Mouse (Mus musculus) embryonic facial prominence, embryonic 13.5 days (tissue): ENCODE measurements around the gene Slc5a10. TPM values are rescaled to one million over a fixed set of nuclear protein-coding genes. Genes with fewer than 3 reads are reported as not detected.

Source experiments
- ATAC-seq: fragments of 200-750 bp; cut with Nextera tagmentation; 2 replicates; pipeline ENCODE4 v1.8.0; 2017; ENCODE audit warnings: low read depth; ENCODE audit not compliant: insufficient number of reproducible peaks, insufficient read depth, low FRiP score, low TSS enrichment
- H3K27ac ChIP-seq: fragments of 300-500 bp; sonication (generic); 2 replicates; pipeline ENCODE4 v1.5.1; 2015; ENCODE audit warnings: moderate library complexity, mild to moderate bottlenecking, inconsistent platforms
- H3K27me3 ChIP-seq: fragments of 300-500 bp; sonication (generic); 2 replicates; pipeline ENCODE4 v1.6.1; 2015; ENCODE audit warnings: mild to moderate bottlenecking, inconsistent platforms
- H3K36me3 ChIP-seq: fragments of 300-500 bp; sonication (generic); 2 replicates; pipeline ENCODE4 v1.6.1; 2015; ENCODE audit warnings: mild to moderate bottlenecking, inconsistent platforms
- H3K4me1 ChIP-seq: fragments of 300-500 bp; sonication (generic); 2 replicates; pipeline ENCODE4 v1.6.1; 2015; ENCODE audit warnings: inconsistent platforms
- H3K4me2 ChIP-seq: fragments of 300-500 bp; sonication (generic); 2 replicates; pipeline ENCODE4 v1.6.1; 2015; ENCODE audit warnings: moderate library complexity, mild to moderate bottlenecking, inconsistent platforms
- H3K4me3 ChIP-seq: fragments of 300-500 bp; sonication (generic); 2 replicates; pipeline ENCODE4 v1.5.1; 2015; ENCODE audit warnings: mild to moderate bottlenecking, inconsistent platforms
- H3K9ac ChIP-seq: fragments of 300-500 bp; sonication (generic); 2 replicates; pipeline ENCODE4 v1.6.1; 2015; ENCODE audit warnings: mild to moderate bottlenecking, inconsistent platforms
- H3K9me3 ChIP-seq: fragments of 300-500 bp; sonication (generic); 2 replicates; pipeline ENCODE4 v1.6.1; 2016; ENCODE audit warnings: inconsistent platforms
- WGBS: fragments of 180-500 bp; shearing (Covaris S2); methylation state at CpG from one replicate; pipeline ENCODE4 v1.1.7; 2015; ENCODE audit warnings: mixed read lengths; 5-methylcytosine and 5-hydroxymethylcytosine counted together
- polyA plus RNA-seq: library from polyadenylated mRNA; unstranded; fragments of >200 nt; fragmentation: Nextera tagmentation; extraction: Ambion mirVana; gene quantifications from 2 replicates; pipeline ENCODE4 v1.2.1, GENCODE M21; 2015

Slc5a10 gene
- polyA plus RNA-seq, 1 experiment from 2014 or later, result not detected

DNA sequence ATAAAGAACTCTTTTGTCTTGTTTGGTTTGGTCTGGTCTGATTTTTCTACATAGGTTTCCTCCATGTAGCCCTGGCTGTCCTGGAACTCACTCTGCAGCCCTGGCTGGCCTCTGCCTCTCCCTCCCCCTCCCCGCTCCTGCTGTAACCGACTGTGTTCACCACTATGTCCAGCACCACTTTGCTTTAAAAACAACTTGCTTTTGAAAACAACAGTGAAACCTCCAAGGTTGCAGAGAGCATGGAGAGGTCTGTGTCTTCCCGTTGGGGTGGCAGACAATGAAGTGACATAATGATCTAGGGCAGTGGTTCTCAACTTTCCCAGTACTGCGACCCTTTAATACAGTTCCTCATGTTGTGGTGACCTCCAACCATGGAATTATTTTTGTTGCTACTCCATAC is 65.0 kb downstream of the Slc5a10 start:
- Histone ChIP-seq H3K4me1 (0 out of 2 replicates have a peak, but pooled peaks cover 12% of the 10 kb centered on the region), H3K27ac (no peak overlapping the region), H3K4me2 (no peak overlapping the region), H3K4me3 (no peak overlapping the region), H3K9ac (no peak overlapping the region), H3K27me3 (no peaks in the 10 kb centered on the region), H3K9me3 (no peaks in the 10 kb centered on the region), H3K36me3 (no peaks in the 10 kb centered on the region)
- no peak for ATAC-seq
- 61% methylated on average over 4 of the region's 4 CpGs for WGBS

DNA sequence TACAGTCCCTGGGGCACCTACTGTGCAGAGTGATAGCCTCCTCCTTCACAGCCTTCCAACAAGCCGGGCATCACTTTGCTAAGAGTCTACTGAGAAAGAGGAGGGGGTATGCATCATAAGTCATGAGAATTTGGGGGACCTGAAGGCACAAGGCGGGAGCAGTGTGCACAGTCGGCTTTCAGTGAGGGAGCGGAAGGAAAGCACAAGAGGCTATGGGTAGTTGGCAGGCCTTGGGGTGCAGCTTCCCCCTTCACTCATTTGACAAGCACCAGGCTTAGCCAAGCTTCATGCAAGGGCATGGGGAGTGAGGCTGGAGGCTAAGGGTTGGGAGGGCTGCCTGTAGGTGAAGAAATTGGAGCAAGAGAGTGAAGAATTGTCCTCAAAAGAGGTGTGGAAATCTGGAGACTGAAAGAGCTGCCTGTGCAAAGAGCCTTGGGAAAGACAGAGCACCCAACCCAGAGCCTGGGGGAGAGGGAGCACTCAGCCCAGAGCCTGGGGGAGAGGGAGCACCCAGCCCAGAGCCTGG is 65.8 kb downstream of the Slc5a10 start:
- H3K36me3 ChIP-seq, result no peaks in the 10 kb centered on the region
- H3K4me3 ChIP-seq, result no peak overlapping the region
- H3K27ac ChIP-seq, result no peak overlapping the region
- H3K4me2 ChIP-seq, result no peak overlapping the region
- no peaks in the 10 kb centered on the region for H3K9me3 ChIP-seq
- 0 out of 2 replicates have a peak, but pooled peaks cover 12% of the 10 kb centered on the region for H3K4me1 ChIP-seq
- no peak overlapping the region for H3K9ac ChIP-seq
- no peaks in the 10 kb centered on the region for H3K27me3 ChIP-seq
- WGBS, result 79% methylated on average over 4 of the region's 4 CpGs
- ATAC-seq, result no peak

DNA sequence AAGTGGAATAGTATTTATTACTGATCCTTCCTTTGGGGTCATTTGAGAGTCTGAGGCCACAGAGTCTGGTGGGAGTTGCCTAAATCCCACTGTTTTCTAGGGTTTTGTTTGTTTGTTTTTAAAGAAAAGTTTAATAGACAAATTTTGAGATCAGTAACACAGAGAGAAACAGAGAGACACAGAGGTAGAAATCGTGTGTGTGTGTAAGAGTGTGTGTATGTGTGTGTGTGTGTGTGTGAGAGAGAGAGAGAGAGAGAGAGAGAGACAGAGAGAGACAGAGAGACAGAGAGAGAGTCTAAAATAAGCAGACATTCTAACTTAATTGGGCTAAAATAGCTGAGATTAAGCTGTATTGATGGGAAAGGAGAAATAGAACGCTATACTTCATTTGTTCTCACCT is 67.1 kb downstream of the Slc5a10 start:
- Histone ChIP-seq H3K36me3 (no peaks in the 10 kb centered on the region), H3K9me3 (no peaks in the 10 kb centered on the region), H3K4me2 (no peak overlapping the region), H3K27me3 (no peaks in the 10 kb centered on the region), H3K9ac (no peak overlapping the region), H3K27ac (no peak overlapping the region), H3K4me3 (no peak overlapping the region), H3K4me1 (0 out of 2 replicates have a peak, but pooled peaks cover 3% of the 10 kb centered on the region)
- ATAC-seq, result no peak
- WGBS, result 72% methylated on average over 2 of the region's 2 CpGs

DNA sequence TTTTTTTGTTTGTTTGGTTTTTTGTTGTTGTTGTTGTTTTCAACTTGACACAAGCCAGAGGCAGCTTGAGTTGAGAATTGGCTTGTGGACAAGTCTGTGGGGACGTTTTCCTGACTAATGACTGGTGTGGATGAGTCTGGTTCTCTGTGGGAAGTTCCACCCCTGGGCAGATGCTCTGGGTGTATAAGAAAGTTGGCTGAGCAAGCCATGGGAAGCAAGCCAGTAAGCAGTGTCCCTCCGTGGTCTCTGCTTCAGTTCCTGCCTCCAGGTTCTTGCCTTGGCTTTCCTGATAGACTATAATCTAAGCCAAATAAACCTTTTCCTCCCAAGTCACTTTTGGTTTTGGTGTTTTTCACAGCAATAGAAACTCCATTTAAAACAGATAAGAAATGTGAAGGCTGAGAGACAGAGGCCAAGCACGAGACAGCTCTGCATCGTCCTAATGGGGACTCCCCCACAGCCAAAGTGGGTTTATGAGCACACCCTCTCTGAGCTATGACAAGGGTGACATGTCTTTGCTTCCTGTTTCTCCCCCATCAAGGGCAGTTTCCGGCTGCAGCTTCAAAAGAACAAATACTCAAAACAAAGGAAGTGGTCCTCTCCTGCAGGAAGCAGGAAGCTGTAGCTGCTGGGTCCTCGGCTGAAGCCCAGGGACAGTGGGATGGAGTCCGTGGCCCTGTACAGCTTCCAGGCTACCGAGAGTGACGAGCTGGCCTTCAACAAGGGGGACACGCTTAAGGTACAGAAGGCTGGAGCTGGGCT is 67.8 kb downstream of the Slc5a10 start, which contains the start of gene Grap:
TSS of gene Grap (plus strand) at position 580 of the 762 bp plus-strand sequence.
- H3K27me3 ChIP-seq, result no peaks in the 10 kb centered on the region
- no peak within 1 kb of the TSS for H3K4me3 ChIP-seq
- H3K4me1 ChIP-seq, result 0 out of 2 replicates have a peak, but pooled peaks cover 3% of the 10 kb centered on the region
- no peak within 1 kb of the TSS for H3K4me2 ChIP-seq
- H3K9me3 ChIP-seq, result no peaks in the 10 kb centered on the region
- H3K9ac ChIP-seq, result no peak within 1 kb of the TSS
- no peak within 1 kb of the TSS for H3K27ac ChIP-seq
- H3K36me3 ChIP-seq, result no peaks in the 10 kb centered on the region
- WGBS, result 66% methylated on average over 10 of the region's 10 CpGs
- ATAC-seq, result no peak

DNA sequence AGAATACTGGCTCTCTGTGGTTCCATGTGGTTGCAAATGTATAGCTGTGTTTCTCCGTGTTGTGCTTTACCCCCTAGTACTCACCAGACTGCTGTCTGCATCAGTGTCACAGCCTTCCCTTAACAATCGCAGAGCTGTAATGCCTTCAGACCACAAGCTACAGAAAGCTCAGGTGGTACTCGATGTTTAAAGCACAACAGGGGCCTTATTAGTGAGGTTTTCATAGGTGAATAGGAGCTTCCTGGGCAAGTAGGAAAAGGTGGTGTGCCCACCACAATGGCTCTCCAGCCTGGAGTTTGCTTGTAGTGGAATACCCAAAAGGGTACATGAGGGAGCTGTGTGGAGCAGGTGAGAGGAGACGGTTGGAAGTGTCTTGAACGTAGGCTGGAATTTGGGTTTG is 68.4 kb downstream of the Slc5a10 start:
- no peaks in the 10 kb centered on the region for H3K36me3 ChIP-seq
- WGBS, result 87% methylated on average over 5 of the region's 5 CpGs
- H3K9ac ChIP-seq, result no peak overlapping the region
- no peak overlapping the region for H3K4me3 ChIP-seq
- H3K4me2 ChIP-seq, result no peak overlapping the region
- H3K4me1 ChIP-seq, result 0 out of 2 replicates have a peak, but pooled peaks cover 3% of the 10 kb centered on the region
- no peak for ATAC-seq
- H3K27me3 ChIP-seq, result no peaks in the 10 kb centered on the region
- H3K27ac ChIP-seq, result no peak overlapping the region
- no peaks in the 10 kb centered on the region for H3K9me3 ChIP-seq

DNA sequence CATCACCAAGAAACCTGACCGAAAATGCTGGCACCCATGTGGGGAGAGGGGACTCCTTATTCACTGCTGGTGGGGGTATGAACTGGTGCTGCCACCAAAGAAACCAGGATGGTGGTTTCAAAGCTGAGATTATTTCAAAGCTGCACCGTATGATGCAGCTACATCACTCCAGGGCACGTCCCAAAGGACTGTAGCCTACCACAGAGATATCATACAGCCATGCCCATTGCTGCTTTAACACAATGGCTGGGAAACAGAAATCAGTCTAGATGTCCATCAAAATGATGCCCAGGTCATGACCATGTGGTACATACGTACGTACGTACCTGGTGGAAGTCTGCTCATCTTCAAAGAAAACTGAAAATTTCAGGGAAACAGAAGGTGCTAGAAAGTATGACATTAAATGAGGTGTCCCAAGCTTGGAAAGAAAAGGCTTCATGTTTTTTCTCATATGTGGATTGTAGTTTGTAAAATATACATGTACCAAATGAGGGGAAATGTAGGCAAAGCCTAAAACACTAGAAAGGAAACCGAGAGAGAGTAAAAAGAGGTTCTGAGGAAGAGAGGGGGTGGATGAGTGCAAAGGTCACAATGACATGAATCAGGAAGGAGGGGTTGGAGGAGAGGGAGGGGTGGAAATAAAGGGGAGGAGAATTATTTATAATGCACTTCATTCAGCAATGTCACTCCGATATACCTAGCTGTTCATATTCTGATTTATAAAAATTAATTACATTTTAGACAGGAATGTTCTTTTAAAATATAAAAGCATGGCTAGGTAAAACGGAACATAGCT is 70.0 kb downstream of the Slc5a10 start:
- 80% methylated on average over 9 of the region's 9 CpGs for WGBS
- Histone ChIP-seq H3K4me1 (no peaks in the 10 kb centered on the region), H3K9me3 (no peaks in the 10 kb centered on the region), H3K9ac (no peak overlapping the region), H3K27ac (no peak overlapping the region), H3K27me3 (no peaks in the 10 kb centered on the region), H3K36me3 (no peaks in the 10 kb centered on the region), H3K4me2 (no peak overlapping the region), H3K4me3 (no peak overlapping the region)
- no peak for ATAC-seq

DNA sequence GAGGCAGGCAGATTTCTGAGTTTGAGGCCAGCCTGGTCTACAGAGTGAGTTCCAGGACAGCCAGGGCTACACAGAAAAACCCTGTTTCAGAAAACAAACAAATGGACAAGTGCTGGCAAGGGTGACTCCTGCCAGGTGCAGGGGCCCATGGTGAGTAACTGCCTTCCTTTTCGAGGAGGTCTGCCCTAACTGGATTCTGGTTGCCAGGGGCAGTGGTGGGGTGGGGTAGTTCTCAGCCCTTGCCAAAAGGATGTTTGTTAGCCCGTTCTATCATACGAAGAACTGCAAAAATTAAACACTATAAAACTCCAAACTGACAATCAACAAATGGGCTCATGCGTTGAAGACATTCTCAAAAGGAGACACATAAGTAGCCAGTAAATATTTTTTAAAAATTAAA is 71.0 kb downstream of the Slc5a10 start:
- Histone ChIP-seq H3K4me2 (no peak overlapping the region), H3K36me3 (no peaks in the 10 kb centered on the region), H3K4me3 (no peak overlapping the region), H3K4me1 (0 out of 2 replicates have a peak, but pooled peaks cover 3% of the 10 kb centered on the region), H3K27me3 (no peaks in the 10 kb centered on the region), H3K9me3 (no peaks in the 10 kb centered on the region), H3K27ac (no peak overlapping the region), H3K9ac (no peak overlapping the region)
- 80% methylated on average over 4 of the region's 4 CpGs for WGBS
- no peak for ATAC-seq

DNA sequence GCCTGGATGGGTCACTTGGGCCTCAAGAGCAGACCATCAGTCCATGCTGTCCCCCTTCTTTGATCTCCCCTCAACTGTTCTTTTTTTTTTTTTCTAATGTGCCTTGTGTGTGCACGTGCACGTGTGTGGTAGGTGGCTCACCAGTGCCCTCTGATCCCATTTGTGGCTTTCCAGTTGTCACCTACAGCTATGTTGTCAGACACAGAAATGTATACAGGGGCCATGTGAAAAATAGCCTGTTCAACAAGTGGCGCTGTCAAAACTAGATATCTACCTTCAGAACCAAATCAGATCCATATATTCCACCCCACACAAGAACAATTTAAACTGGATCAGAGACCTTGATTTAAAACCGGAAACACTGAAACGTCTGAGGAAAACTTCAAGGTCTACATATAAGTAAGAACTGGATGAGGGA is 71.5 kb downstream of the Slc5a10 start:
- Histone ChIP-seq H3K9me3 (no peaks in the 10 kb centered on the region), H3K27ac (no peak overlapping the region), H3K4me2 (no peak overlapping the region), H3K4me3 (no peak overlapping the region), H3K4me1 (0 out of 2 replicates have a peak, but pooled peaks cover 7% of the 10 kb centered on the region), H3K36me3 (no peaks in the 10 kb centered on the region), H3K27me3 (no peaks in the 10 kb centered on the region), H3K9ac (no peak overlapping the region)
- 87% methylated on average over 5 of the region's 5 CpGs for WGBS
- no peak for ATAC-seq

DNA sequence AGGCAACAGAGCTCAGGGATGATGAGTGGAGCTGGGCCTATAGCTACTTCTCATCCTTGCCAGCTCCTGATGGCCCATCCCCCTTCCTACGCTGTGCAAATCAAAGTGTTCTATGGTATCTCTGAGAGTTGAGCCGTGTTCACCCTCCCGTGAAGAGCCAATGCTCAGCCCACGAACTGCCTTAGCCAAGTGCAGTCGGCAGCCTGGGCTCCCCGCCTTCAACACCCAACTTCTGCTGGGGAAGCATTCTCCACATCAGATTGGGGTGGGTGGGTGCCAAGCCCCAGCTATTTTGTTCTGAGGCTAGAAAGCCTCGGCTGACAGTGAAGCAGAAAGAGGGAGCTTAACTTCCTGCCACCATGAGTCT is 71.9 kb downstream of the Slc5a10 start:
- H3K9ac ChIP-seq, result no peak overlapping the region
- 85% methylated on average over 7 of the region's 7 CpGs for WGBS
- H3K27ac ChIP-seq, result no peak overlapping the region
- no peaks in the 10 kb centered on the region for H3K27me3 ChIP-seq
- no peaks in the 10 kb centered on the region for H3K36me3 ChIP-seq
- H3K9me3 ChIP-seq, result no peaks in the 10 kb centered on the region
- peaks cover 11% of the 10 kb centered on the region; the same call in 1 of the 2 replicates for H3K4me1 ChIP-seq
- H3K4me2 ChIP-seq, result no peak overlapping the region
- ATAC-seq, result no peak
- no peak overlapping the region for H3K4me3 ChIP-seq

DNA sequence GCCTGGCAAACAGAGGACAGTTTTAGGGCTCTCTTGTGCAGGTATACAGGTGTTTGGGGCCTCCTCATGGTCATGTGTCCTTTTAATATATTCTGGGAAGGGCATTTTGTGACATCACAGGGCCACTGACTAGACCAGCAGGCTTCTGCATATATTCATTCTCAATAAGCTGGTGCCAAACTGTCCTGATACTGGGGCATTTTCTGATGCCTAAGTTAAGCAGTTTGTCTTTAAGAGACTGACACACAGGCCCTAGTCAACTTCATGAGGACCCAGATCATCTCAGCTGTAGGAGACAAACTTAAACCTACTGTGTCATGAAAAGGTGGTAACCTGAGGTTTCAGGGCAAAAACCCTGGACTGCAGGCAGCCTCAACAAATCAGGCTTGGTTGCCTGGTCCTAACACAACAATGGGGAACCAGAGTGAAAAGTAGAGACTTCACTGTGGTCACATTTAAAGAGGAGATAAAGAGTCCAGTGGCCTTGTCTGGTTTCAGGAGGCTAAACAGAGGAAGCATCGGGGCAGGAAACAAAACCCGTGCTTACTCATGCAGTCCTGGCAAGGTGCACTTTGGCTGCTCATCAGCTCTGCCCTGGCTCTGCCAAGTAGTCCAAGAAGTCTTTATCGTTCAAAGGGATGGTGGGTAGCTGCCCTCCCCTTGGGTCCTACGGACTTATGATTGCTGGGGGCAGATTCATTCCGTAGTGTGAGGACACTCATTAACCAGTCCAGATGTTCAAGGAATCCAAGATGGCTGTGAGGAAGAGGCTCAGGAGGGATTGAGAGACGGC is 72.5 kb downstream of the Slc5a10 start:
- H3K27me3 ChIP-seq, result no peaks in the 10 kb centered on the region
- WGBS, result 82% methylated on average over 6 of the region's 6 CpGs
- no peak overlapping the region for H3K4me3 ChIP-seq
- no peaks in the 10 kb centered on the region for H3K36me3 ChIP-seq
- no peak overlapping the region for H3K4me2 ChIP-seq
- no peak overlapping the region for H3K9ac ChIP-seq
- H3K4me1 ChIP-seq, result peaks cover 14% of the 10 kb centered on the region; the same call in 1 of the 2 replicates
- H3K27ac ChIP-seq, result no peak overlapping the region
- no peak for ATAC-seq
- H3K9me3 ChIP-seq, result no peaks in the 10 kb centered on the region
